Mouse (Mus musculus) stomach, embryonic 15.5 days (tissue): ENCODE results near the gene Sntg2. TPM values are rescaled to one million over a fixed set of nuclear protein-coding genes. Genes with fewer than 3 reads are reported as not detected.

Source experiments
- ATAC-seq: fragments of 200-750 bp; cut with Nextera tagmentation; 2 replicates; pipeline ENCODE4 v1.8.0; 2017; ENCODE audit warnings: low read depth, moderate number of reproducible peaks, moderate TSS enrichment; ENCODE audit not compliant: insufficient read depth, low FRiP score
- H3K27ac ChIP-seq: fragments of 300-500 bp; sonication (generic); 2 replicates; pipeline ENCODE4 v1.5.1; 2015; ENCODE audit warnings: mild to moderate bottlenecking, inconsistent platforms
- H3K27me3 ChIP-seq: fragments of 300-500 bp; sonication (generic); replicated peaks from 2 replicates; pipeline ENCODE4 v1.6.1; 2015; ENCODE audit warnings: inconsistent platforms
- H3K36me3 ChIP-seq: fragments of 300-500 bp; sonication (generic); 2 replicates; pipeline ENCODE4 v1.6.1; 2015; ENCODE audit warnings: inconsistent platforms
- H3K4me1 ChIP-seq: fragments of 300-500 bp; sonication (generic); 2 replicates; pipeline ENCODE4 v1.6.1; 2015; ENCODE audit warnings: inconsistent platforms
- H3K4me2 ChIP-seq: fragments of 300-500 bp; sonication (generic); 2 replicates; pipeline ENCODE4 v1.6.1; 2015; ENCODE audit warnings: mild to moderate bottlenecking, inconsistent platforms
- H3K4me3 ChIP-seq: fragments of 300-500 bp; sonication (generic); replicated peaks from 2 replicates; pipeline ENCODE4 v1.5.1; 2015; ENCODE audit warnings: inconsistent platforms
- H3K9ac ChIP-seq: fragments of 300-500 bp; sonication (generic); 2 replicates; pipeline ENCODE4 v1.6.1; 2015; ENCODE audit warnings: inconsistent platforms
- H3K9me3 ChIP-seq: fragments of 300-500 bp; sonication (generic); 2 replicates; pipeline ENCODE4 v1.6.1; 2016; ENCODE audit warnings: inconsistent platforms
- WGBS: fragments of 180-500 bp; shearing (Covaris S2); methylation state at CpG from one replicate; pipeline ENCODE4 v1.1.7; 2015; 5-methylcytosine and 5-hydroxymethylcytosine counted together
- polyA plus RNA-seq: library from polyadenylated mRNA; unstranded; fragments of >200 nt; fragmentation: Nextera tagmentation; extraction: Ambion mirVana; gene quantifications from 2 replicates; pipeline ENCODE4 v1.2.1, GENCODE M21; 2015

Sntg2 gene
- polyA plus RNA-seq, 1 experiment from 2014 or later, result 24.9 TPM

- H3K9ac ChIP-seq, result no peak overlapping the region
- H3K4me2 ChIP-seq, result no peak overlapping the region
- no peak for ATAC-seq
- no peak overlapping the region for H3K4me3 ChIP-seq
- H3K36me3 ChIP-seq, result no peaks in the 10 kb centered on the region
- no peaks in the 10 kb centered on the region for H3K27me3 ChIP-seq
- H3K27ac ChIP-seq, result no peak overlapping the region
- no peaks in the 10 kb centered on the region for H3K9me3 ChIP-seq
- WGBS, result 82% methylated on average over 3 of the region's 3 CpGs
- H3K4me1 ChIP-seq, result no peaks in the 10 kb centered on the region
Observed at GRCm38 (mm10) chr12:30181721-30182120, 191.5 kb downstream of the Sntg2 start.

GRCm38 (mm10) chr12:30179623-30180022 lies 193.6 kb downstream of the Sntg2 start:
- WGBS, result 88% methylated on average over 1 of the region's 1 CpGs
- Histone ChIP-seq H3K4me2 (no peak overlapping the region), H3K9me3 (no peaks in the 10 kb centered on the region), H3K27me3 (no peaks in the 10 kb centered on the region), H3K27ac (no peak overlapping the region), H3K36me3 (no peaks in the 10 kb centered on the region), H3K4me1 (no peaks in the 10 kb centered on the region), H3K9ac (no peak overlapping the region), H3K4me3 (no peak overlapping the region)
- no peak for ATAC-seq

- no peak overlapping the region for H3K9ac ChIP-seq
- no peak overlapping the region for H3K4me3 ChIP-seq
- 71% methylated on average over 6 of the region's 6 CpGs for WGBS
- H3K27me3 ChIP-seq, result no peaks in the 10 kb centered on the region
- H3K4me1 ChIP-seq, result no peaks in the 10 kb centered on the region
- no peak overlapping the region for H3K4me2 ChIP-seq
- no peak overlapping the region for H3K27ac ChIP-seq
- no peak for ATAC-seq
- no peaks in the 10 kb centered on the region for H3K36me3 ChIP-seq
- H3K9me3 ChIP-seq, result no peaks in the 10 kb centered on the region
Observed at GRCm38 (mm10) chr12:30177966-30178365, 195.2 kb downstream of the Sntg2 start.

GRCm38 (mm10) chr12:30177529-30177928 lies 195.6 kb downstream of the Sntg2 start:
- ATAC-seq, result no peak
- WGBS, result 87% methylated on average over 2 of the region's 2 CpGs
- Histone ChIP-seq H3K4me1 (no peaks in the 10 kb centered on the region), H3K4me3 (no peak overlapping the region), H3K27ac (no peak overlapping the region), H3K9ac (no peak overlapping the region), H3K9me3 (no peaks in the 10 kb centered on the region), H3K4me2 (no peak overlapping the region), H3K36me3 (no peaks in the 10 kb centered on the region), H3K27me3 (no peaks in the 10 kb centered on the region)

GRCm38 (mm10) chr12:30168491-30168890 lies 204.7 kb downstream of the Sntg2 start:
- no peaks in the 10 kb centered on the region for H3K4me1 ChIP-seq
- no peaks in the 10 kb centered on the region for H3K36me3 ChIP-seq
- WGBS, result 53% methylated on average over 3 of the region's 3 CpGs
- no peak overlapping the region for H3K9ac ChIP-seq
- no peaks in the 10 kb centered on the region for H3K27me3 ChIP-seq
- H3K27ac ChIP-seq, result no peak overlapping the region
- no peak overlapping the region for H3K4me2 ChIP-seq
- H3K4me3 ChIP-seq, result no peak overlapping the region
- H3K9me3 ChIP-seq, result no peaks in the 10 kb centered on the region
- no peak for ATAC-seq

- Histone ChIP-seq H3K4me1 (no peaks in the 10 kb centered on the region), H3K36me3 (no peaks in the 10 kb centered on the region), H3K9ac (no peak overlapping the region), H3K4me2 (no peak overlapping the region), H3K27ac (no peak overlapping the region), H3K4me3 (no peak overlapping the region), H3K27me3 (no peaks in the 10 kb centered on the region), H3K9me3 (no peaks in the 10 kb centered on the region)
- no peak for ATAC-seq
- 81% methylated on average over 5 of the region's 5 CpGs for WGBS
Observed at GRCm38 (mm10) chr12:30164538-30164937, 208.6 kb downstream of the Sntg2 start.

GRCm38 (mm10) chr12:30164005-30164404 lies 209.2 kb downstream of the Sntg2 start:
- H3K27me3 ChIP-seq, result no peaks in the 10 kb centered on the region
- no peaks in the 10 kb centered on the region for H3K4me1 ChIP-seq
- no peaks in the 10 kb centered on the region for H3K9me3 ChIP-seq
- H3K4me2 ChIP-seq, result no peak overlapping the region
- ATAC-seq, result no peak
- 90% methylated on average over 6 of the region's 6 CpGs for WGBS
- H3K4me3 ChIP-seq, result no peak overlapping the region
- H3K36me3 ChIP-seq, result no peaks in the 10 kb centered on the region
- no peak overlapping the region for H3K9ac ChIP-seq
- H3K27ac ChIP-seq, result no peak overlapping the region

GRCm38 (mm10) chr12:30161731-30162406 lies 211.3 kb downstream of the Sntg2 start:
- H3K9ac ChIP-seq, result no peak overlapping the region
- H3K27me3 ChIP-seq, result no peaks in the 10 kb centered on the region
- no peak overlapping the region for H3K27ac ChIP-seq
- ATAC-seq, result no peak
- no peak overlapping the region for H3K4me2 ChIP-seq
- H3K4me3 ChIP-seq, result no peak overlapping the region
- WGBS, result 73% methylated on average over 5 of the region's 5 CpGs
- no peaks in the 10 kb centered on the region for H3K4me1 ChIP-seq
- no peaks in the 10 kb centered on the region for H3K36me3 ChIP-seq
- H3K9me3 ChIP-seq, result no peaks in the 10 kb centered on the region

GRCm38 (mm10) chr12:30160475-30160874 lies 212.7 kb downstream of the Sntg2 start:
- H3K36me3 ChIP-seq, result no peaks in the 10 kb centered on the region
- H3K9me3 ChIP-seq, result no peaks in the 10 kb centered on the region
- H3K9ac ChIP-seq, result no peak overlapping the region
- 70% methylated on average over 3 of the region's 3 CpGs for WGBS
- no peak overlapping the region for H3K4me2 ChIP-seq
- no peaks in the 10 kb centered on the region for H3K27me3 ChIP-seq
- no peak overlapping the region for H3K4me3 ChIP-seq
- ATAC-seq, result no peak
- H3K27ac ChIP-seq, result no peak overlapping the region
- H3K4me1 ChIP-seq, result no peaks in the 10 kb centered on the region

- ATAC-seq, result no peak
- Histone ChIP-seq H3K9me3 (no peaks in the 10 kb centered on the region), H3K36me3 (no peaks in the 10 kb centered on the region), H3K27me3 (no peaks in the 10 kb centered on the region), H3K4me3 (no peak overlapping the region), H3K9ac (no peak overlapping the region), H3K27ac (no peak overlapping the region), H3K4me2 (no peak overlapping the region), H3K4me1 (no peaks in the 10 kb centered on the region)
- WGBS, result 83% methylated on average over 8 of the region's 8 CpGs
Observed at GRCm38 (mm10) chr12:30159788-30160187, 213.4 kb downstream of the Sntg2 start.

- Histone ChIP-seq H3K9ac (no peak overlapping the region), H3K27ac (no peak overlapping the region), H3K9me3 (no peaks in the 10 kb centered on the region), H3K27me3 (no peaks in the 10 kb centered on the region), H3K4me3 (no peak overlapping the region), H3K4me2 (no peak overlapping the region), H3K36me3 (no peaks in the 10 kb centered on the region), H3K4me1 (no peaks in the 10 kb centered on the region)
- 66% methylated on average over 7 of the region's 7 CpGs for WGBS
- ATAC-seq, result no peak
Observed at GRCm38 (mm10) chr12:30154079-30154673, 219.0 kb downstream of the Sntg2 start.

GRCm38 (mm10) chr12:30142085-30142484 lies 231.1 kb downstream of the Sntg2 start:
- 63% methylated on average over 3 of the region's 3 CpGs for WGBS
- no peak overlapping the region for H3K4me2 ChIP-seq
- no peaks in the 10 kb centered on the region for H3K27me3 ChIP-seq
- H3K9me3 ChIP-seq, result no peaks in the 10 kb centered on the region
- H3K4me3 ChIP-seq, result no peak overlapping the region
- H3K9ac ChIP-seq, result no peak overlapping the region
- no peak for ATAC-seq
- no peak overlapping the region for H3K27ac ChIP-seq
- H3K36me3 ChIP-seq, result no peaks in the 10 kb centered on the region
- H3K4me1 ChIP-seq, result no peaks in the 10 kb centered on the region
